Mouse (Mus musculus): Measurements from ENCODE around the gene Fam84b.
"Not testable (repeated sequence)": the region's sequence is repeated elsewhere in the genome, so short reads cannot be mapped to it uniquely, and the experiment has no call there.

The Fam84b gene

DNA sequence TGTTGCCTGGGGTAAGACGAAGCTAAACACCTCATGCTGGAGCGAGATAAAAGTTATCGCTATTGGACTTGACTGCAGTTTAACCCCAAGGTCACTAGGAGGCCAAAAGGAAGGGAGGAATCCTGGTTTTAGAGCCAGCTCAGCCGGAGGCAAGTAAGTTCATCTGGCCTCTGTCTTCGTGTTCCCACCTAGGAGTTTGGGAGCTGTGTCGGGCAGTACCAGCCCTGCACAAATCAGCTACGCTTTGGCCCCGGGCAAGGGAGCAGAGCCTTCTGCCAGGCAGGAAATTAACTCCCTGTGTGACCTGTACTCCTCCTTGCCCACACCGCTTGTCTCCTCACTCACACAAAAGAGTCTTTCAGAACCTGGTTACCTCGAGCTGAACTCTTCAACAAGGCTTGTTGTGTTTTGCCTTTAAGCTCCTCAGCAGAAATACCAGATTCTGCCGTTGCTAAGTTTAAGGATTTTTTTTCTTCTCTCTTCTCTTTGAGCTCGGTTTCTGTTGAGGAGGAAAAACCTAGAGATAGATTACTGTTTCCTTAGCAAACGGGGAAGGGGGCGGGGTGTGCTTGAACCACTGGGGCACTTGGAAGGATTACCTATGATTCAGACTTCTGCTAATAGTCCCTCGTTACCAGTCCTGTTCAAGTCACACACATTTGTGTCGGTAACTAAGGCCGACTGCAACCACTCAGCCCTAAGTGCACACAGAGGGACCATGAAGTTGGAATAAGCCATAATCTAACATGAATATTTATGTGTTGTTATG lies at the start of gene Fam84b:
Fam84b (minus strand) TSS at position 548 of the 769 bp plus-strand sequence.
- no peak for DNase-seq

DNA sequence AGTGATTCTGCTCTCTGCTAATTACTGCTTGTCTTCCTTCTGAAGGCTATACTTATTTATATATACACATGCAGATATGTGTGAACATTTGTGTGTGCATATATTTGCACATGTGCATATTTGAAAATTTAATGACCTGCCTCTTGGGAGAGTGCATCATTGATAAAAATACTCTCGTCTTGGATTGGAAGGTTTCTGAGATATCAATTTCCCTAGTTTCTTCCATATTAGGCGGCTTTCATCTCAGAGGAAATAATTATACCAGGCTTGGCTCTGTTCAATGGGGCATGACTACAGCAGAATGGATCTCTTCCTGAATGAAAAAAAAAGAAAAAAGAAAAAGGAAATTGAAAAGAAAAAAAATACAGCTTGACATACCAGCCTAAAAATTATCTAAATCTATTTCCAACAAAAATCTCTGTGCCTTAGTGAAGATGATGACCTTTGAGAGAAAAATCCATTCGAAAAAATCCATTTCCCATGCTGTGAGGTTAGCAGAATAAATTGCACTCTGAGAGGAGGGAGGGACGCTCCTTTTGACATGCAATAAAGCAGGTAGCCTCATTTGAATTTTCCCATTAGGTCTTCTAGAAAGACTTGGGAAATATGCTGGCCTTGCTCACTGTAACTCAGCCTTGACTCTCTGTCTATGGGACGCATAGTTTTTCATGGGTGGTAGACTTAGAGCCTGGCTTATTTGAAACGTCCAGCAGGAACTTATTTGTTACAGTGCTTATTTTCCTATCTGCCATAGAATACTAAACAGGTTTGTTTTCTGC lies 44.8 kb upstream of the Fam84b start:
- no peak for DNase-seq

DNA sequence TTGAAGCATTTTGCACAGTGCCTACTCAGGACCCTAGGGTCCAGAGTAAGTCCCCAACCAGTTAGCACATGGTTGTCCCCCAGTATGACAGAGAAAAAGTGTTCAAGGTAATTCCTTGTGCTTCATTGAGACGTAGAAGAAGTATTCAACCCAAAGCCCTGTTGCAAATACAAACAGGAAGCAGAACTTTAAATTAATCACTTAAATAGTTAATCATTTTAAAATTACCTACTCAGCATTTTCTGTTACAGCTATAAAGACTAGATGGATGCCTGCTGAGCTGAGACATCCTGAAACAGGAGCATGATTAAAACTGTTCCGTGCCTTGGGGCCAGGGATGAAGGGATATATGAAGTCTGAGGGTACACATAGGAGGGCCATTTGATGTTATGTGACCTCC lies 42.5 kb upstream of the Fam84b start:
- DNase-seq: no peak

DNA sequence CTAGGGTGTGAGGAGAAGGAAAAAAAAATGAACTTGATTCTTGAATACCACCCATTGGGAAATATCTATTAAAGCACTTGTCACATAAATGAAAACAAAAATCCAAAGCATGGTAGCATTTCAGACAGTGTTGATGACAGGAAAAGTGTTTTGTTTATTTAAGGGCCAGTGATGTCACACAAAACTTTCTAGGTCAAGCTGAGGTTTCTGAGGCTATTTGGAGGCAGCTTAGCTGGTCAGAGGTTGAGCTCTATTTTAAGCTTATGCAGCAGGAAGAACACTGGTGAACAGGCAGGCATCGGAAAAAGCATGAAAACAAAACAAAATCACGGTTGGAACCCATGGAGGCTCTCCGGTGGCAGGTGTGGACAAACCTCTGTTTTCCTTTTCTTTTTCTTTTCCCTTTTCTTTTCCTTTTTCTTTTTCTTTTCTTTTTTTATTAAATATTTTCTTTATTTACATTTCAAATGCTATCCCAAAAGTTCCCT lies 39.4 kb upstream of the Fam84b start:
- no peak for DNase-seq

DNA sequence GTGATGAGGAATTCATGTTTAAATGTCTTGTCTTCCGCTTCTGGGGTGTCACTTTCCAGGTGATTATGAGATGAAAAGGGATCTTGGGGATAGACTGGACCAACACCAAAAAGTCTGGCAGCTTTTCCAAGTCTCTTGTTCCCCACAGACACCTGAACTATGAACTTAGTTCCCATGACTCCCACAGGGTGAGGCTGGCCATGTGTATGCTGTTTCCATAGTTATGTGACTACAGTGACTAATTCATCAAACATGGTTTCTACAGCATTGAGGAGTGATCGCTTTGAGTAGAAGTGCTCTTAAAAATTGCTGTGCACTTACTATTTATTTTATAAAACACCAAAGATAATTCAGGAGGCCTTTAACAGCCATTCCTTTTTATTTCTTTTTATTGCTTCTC lies 35.1 kb upstream of the Fam84b start:
- no peak for DNase-seq

DNA sequence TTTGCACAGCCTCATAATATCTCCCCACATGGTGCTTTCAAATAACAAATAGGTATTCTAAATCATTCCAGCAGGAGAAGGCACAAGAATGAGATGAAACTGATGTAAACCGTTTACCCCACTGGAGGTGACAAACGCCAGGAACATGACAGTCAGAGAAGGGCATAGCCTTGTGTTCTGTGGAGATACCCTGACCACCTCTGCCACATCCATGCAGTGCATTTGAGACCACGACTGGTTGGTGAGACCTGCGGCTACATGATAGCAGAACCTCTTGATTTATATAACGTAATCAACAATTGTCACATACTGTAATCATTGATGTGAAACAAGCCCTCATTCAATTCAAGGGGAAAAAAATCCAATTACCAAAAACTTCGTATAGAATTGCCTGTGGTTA lies 22.1 kb upstream of the Fam84b start:
- DNase-seq: no peak

DNA sequence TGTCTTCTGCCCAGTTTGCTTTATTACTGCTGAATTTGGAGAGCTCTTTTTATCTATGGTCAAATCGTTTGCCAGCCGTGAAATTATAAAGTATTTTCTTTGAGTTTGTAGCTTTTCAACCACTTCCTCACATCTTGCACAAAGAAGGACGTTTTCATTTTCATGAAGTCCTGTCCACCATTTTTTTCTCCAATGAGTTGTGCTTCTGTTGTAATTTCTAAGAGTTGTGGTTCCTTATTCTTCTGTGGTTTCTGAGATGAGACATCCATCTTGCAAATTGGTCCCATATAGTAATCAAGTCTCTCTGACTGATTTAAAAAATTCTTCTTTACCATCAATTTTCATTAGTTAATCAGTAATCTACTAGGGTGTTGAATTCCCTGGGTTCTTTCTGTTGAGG lies 8.8 kb upstream of the Fam84b start:
- no peak for DNase-seq

DNA sequence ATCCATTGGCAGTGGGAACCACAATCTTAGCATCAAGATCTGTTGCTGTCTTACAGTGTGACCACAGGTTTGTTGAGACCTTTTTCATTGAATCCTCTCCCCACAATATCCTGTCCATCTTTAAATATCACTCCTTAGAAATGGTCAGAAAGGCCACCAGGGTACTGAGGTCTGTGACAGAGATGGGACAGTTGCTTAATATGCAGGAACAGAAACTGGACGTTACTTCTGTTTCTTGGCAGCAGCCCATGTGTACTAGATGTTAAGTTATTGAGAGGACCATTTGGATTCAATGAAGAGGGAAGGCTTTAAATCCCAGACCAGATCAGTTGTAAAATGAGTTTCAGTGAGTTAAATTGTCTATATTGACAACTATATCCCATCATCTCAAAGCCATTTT lies 1.5 kb upstream of the Fam84b start:
- no peak for DNase-seq

DNA sequence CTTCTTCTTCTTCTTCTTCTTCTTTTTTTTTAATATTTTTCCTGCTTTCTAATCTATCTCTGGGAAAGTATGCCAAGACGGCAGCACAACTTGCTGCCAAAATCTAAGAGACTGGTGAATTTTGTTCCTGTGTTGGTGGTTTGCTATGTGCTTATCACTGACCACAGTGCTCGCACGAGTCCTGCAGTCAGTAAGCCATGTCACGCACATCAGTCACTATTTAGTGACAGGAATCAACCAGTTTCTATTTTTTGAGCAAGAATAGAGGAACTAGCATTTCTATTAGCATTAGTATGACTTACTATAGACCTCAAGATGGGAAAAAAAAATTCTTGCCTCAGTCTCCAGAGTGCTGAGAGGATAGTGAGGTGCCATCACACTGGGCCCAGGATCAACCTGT lies 573 bp upstream of the Fam84b start:
- no peak for DNase-seq

DNA sequence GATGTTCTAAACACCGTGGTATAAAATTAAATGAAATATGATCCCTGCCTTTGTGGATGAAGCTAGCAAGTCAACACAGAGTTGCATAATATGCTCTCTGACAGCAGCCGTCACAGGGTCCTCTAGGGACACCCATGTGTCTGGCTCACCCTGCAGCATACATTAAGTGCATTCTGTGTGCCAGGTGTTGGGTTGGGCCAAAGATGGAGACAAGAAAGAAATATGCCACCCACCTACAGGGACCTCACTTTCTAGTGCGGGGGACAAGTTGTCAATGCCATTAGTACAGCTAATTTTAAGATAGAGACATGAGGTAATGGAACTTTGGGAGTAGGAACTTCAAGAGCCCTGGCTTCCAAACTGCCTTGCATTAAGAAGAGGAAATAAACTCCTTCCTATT lies 4.9 kb downstream of the Fam84b start:
- no peak for DNase-seq

DNA sequence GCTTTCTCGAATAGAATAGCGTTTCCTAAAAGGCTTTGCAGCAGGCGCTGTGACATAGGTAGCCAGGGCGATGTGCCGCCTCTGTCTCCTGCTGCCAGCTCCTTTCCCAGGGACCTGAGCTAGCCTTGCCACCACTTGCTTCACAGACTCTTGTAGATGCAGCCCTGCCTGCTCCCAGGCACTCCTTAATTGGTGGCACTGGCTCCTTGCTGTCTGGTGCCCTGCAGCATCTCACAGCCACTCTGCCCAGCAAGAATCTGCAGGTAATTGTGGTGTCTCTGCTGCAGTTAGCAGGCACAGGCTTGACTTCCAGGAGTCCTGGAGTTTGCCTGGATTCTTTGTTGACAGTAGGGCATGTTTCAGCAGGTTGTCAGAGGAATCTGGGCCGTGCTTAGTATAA lies 7.3 kb downstream of the Fam84b start:
- no peak for DNase-seq

DNA sequence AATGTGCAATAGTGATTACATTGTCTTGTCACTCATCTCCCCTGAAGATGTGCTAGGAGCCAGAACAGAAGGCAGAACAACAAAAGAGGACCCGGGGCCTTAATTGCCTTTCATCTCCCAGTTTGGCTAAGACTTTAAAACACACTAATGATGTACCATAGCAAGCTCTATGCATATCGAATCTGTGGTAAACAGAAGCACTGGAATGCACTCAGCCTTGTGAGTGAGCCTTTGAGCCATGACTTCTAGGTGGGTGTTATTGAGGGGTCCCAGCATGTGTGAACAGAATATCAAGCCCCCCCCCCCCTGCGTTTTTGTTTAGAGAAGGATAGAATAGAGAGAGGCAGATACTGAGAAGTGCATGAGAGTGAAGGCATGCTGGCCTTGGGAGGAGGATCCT lies 7.7 kb downstream of the Fam84b start:
- no peak for DNase-seq

DNA sequence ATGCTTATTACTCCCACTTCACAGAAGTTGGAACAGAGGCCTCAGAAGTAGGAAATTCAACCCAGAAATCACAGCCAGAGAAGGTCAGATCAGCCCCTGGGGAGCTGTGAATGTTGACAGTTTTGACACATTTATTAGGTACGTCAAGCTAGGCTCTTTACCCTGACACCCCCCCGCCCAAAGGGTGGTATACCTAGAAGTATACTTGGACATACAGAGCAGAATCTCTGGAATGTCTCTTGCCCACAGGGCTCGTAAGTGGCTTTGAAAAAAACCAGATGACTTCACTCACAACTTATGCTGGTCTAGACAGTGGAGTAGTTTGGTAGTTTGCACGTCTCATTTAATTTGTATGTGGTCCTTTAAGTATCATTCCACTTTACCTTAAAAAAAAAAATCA lies 11.8 kb downstream of the Fam84b start:
- no peak for DNase-seq

DNA sequence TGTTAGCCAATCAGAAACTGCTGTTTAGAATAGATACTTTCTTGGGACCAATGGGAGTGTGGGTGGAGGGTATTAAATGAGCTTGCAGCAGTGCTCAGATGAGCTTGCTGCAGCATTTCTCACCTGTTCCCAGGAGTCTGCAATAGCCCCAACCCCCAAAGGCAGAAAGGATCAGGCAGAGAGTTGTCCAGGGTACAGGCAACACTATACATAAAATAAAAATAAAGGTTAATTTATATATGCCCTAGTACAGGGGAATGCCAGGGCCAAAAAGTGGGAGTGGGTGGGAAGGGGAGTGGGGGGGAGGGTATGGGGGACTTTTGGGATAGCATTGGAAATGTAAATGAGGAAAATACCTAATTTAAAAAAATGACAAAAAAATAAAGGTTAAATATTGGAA lies 12.3 kb downstream of the Fam84b start:
- DNase-seq: not testable (repeated sequence)

DNA sequence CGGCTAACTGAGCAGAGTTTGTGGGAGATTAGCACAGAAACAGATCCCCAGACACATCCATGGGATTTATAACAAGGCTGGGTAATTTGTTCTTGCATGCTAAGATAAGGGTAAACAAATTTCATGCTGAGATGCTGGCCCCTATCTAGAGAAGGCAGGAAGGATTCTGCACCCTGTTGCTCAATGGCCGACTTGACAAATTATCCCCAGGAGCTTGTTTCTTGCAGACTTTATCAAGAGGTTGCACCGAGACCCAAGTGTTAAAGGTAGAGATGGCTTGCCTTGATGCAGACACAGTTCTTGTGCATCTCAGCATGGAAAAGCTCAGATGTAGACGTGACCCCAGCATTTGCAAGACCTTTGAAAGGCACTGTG lies 13.3 kb downstream of the Fam84b start:
- no peak for DNase-seq

DNA sequence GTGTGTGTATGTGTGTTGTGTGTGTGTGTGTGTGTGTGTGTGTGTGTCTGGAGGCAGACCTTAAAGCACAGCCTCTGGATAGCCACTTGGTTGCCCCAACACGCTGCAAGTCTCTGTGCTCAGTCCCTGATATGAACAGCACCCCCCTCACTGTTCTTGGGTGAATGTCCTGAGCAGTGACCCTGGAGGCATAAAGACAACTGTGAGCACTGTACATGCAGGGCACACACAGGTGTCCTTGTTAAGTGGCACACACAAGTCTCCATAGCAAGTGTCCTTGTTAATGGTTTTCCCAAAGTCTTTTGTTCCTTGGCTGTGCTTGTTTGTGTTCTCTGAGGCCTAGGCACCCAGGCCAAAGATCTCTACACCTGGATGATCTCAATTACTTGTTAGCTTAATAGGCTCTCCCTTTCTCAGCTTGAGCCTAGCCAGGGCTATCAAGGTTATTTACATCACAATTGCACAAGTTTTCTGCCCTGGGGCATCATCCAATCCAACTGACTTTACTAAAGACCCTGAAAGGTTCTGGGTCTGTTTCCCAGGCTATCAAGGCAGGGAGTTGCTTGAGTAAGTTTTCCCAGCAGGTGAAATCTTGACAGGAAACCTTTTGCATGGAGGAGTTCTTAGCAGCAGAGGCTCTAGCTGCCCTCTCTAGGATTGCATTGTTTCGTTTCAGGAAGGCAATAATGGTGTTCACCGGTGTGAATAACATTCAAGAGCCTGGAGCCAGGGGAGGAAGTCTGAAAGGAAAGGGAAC lies 13.9 kb downstream of the Fam84b start:
- no peak for DNase-seq

DNA sequence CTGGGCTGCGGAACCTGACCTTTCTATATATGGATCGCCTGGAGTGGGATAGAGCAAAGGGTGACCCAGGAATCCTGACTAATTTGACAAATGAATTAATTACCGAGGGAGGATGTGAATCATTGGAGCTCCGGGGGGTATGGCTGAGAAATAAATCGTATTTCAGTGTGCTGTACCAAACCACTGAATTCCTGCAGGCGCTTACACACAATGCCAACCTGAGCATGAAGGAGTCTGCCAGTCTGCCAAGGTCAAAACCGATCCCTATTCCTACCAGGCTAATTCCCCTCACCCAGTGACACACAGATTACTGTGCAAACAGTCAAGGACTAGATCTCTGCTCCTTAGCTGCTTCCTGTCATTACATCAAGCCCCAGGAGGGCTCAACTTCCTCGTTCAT lies 15.4 kb downstream of the Fam84b start:
- DNase-seq: no peak

DNA sequence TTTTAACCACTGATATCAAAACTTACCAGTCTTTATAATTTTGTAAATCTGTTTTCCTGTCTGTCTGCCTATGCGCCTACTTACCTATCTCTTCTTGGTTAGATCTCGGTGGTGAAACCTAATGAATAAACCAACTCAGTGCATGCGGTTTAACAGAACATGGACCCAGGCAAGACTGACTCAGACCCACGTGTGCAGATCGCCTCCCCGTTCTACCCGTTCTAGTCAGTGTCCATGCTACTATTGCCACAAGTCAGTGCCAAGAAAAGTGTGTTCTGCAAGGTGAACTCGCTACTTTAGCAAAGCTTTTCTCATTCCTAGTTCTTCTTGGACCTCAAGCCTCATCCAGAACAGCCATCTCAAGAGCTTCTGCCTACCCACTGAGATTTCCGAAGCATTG lies 15.9 kb downstream of the Fam84b start:
- DNase-seq: no peak

DNA sequence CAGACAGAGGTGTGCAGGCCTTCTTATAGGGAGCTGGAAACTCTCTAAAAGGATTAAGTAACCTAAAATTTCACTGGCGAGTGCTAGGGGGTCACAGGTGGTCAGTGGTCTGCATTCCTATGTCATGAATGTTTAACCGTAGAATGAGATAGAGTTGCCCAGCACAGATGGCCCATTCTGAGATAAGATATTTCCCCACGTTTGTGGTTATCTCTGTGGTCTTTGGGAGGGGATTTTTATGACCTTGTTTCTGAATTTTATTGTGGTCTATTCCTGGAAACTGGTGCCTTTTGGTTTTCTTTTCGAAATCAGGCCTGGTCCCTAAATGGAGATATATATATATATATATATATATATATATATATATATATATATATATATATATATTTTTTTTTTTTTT lies 17.3 kb downstream of the Fam84b start:
- no peak for DNase-seq

DNA sequence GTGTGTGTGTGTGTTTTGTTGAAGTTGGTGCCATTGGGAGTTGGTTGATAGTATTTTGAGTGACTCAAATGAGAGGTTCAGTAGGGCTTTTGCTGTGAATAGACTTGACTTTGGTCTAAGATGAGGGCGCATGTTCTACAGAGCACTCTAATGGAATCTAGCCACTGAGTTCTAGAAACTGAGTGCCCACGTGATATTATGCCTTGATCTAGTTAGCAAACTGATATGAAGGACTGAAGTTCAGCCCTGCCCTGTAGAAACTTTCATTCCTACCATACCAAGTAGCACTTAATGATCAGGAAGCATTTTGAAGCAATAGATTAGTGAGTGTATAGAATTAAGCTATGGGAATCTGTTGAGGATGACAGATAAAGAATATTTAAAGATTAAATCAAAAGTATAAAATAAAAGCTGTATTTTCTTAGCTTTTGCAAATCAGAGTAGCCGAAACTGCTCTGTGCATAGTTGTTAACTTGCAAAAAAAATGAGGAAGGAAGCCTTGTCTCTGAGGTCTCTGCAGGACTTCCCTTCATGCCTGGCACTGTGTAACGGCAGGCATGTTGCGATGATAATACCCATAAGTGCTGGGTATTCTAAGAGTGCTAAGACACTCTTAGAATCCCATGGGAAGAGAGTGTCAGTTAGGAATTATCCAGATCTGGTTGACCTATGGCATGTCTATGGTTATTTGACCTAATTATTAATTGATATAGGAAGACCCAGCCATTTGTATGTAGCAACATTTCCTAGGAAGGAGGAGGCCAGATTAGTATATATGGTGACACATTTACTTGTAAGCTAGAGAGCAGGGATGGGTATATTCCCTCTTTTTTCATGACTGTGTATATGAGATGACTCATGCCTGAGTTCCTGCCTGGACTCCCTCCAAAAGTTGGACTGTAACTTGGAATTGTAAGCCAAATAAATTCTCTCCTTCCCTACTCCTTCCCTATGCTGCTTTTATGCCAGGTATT lies 18.7 kb downstream of the Fam84b start:
- no peak for DNase-seq

DNA sequence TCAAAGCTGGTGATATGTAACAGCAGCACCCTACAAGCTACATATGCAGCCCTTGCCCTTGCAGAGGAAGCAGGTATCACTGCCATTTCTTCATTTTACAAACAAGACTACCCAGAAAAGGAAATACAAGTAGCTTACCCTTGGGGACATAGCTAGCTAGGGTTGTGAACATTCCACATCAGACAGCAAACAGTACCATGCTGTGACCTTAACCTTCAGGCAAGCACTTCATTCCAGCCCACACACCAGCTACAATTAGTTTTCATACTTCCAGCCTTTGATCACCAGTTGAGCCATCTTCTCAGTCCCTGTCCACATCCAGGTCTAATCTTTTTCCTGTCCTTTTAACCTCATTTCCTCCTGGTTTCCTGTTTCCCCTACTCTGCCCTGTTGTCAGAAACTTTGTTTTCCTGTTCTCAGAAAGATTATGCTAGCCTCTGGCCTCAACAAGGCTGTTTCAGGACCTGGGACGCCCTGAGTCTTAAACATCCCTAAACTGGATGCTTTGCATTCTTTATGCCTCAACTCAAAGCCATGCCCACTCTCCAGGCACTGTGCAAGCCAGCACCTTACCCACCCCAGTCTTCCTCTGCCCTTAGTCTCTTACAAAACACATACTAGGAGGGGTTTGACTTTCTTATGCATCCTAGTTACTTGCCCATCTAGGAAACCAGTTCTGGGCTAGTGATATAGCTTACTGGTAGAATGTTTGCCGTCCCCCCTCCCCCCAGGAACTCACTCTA lies 19.9 kb downstream of the Fam84b start:
- no peak for DNase-seq

DNA sequence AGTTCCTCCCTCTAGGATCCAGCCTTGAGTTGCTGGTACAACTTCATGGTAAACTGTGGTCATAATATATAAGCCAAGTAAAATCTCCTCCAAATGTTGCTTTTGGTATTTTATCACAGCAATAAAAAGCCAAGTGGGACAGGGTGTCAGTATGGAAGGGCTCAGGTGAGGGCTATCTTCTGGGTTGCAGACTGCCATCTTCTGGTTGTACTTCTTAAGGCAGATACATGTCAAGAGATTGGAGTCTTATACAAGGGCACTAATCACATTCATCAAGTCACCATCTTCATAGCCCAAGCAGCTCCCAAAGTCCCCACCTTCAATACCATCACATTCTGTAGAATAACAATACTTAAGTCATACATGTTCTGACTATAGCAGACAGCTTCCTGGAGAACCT lies 21.0 kb downstream of the Fam84b start:
- no peak for DNase-seq

All from thymus, postnatal 4 days (tissue).